Mouse (Mus musculus): ENCODE data around the gene Olfr313.

Olfr313 gene

GRCm38 (mm10) chr11:58860744-58861143 lies 45.9 kb downstream of the Olfr313 start:
- DNase-seq: no peak

- peak; percentile 76 for DNase-seq
Measured at GRCm38 (mm10) chr11:58867039-58867953, 52.5 kb downstream of the Olfr313 start, which contains the start of gene 2810021J22Rik. 2810021J22Rik (plus strand) TSS chr11:58867216.

GRCm38 (mm10) chr11:58867954-58868330 lies 53.1 kb downstream of the Olfr313 start:
- DNase-seq: no peak
